Mouse (Mus musculus) embryonic fibroblast, embryonic 13.5 days (primary cell): ENCODE results near the gene Pef1. TPM values are rescaled to one million over a fixed set of nuclear protein-coding genes. Genes with fewer than 3 reads are reported as not detected.
A peak's percentile ranks its signal among the peaks of the same experiment; 100 is the strongest.

Source experiments
- H3K27ac ChIP-seq: 2 replicates; pipeline ENCODE4 v1.5.1; 2012; ENCODE audit warnings: low read length, control low read depth, inconsistent platforms; ENCODE audit not compliant: insufficient read depth
- H3K4me1 ChIP-seq: 2 replicates; pipeline ENCODE4 v1.6.1; 2011; ENCODE audit warnings: low read length; ENCODE audit not compliant: control insufficient read depth, insufficient read depth
- H3K4me3 ChIP-seq: 2 replicates; pipeline ENCODE4 v1.5.1; 2011; ENCODE audit warnings: mild to moderate bottlenecking, control low read depth, low read length; ENCODE audit not compliant: insufficient read depth
- CTCF ChIP-seq: IDR thresholded peaks from 2 replicates; pipeline ENCODE4 v1.5.1; 2011; ENCODE audit warnings: mild to moderate bottlenecking, control low read depth, low read length, moderate library complexity, borderline replicate concordance; ENCODE audit not compliant: insufficient read depth
- POLR2A ChIP-seq: IDR thresholded peaks from 2 replicates; pipeline ENCODE4 v1.6.1; 2011; ENCODE audit warnings: low read depth, mild to moderate bottlenecking, control low read depth, low read length, moderate library complexity
- polyA plus RNA-seq: library from polyadenylated mRNA; stranded (reverse); fragments of >200 nt; gene quantifications from 2 replicates; pipeline ENCODE4 v1.2.4, GENCODE M21; 2011; ENCODE audit warnings: low read depth; ENCODE audit not compliant: missing spikeins, insufficient read length

The Pef1 gene
- polyA plus RNA-seq, 1 experiment, result 38.1 TPM

GRCm38 (mm10) chr4:130095137-130095536 is 7.2 kb upstream of the Pef1 start:
- no peak for TF ChIP-seq CTCF
- no peak for TF ChIP-seq POLR2A
- peaks cover 4% of the 10 kb centered on the region; the same call in 1 of the 2 replicates for H3K4me1 ChIP-seq
- H3K27ac ChIP-seq, result no peak overlapping the region
- no peak overlapping the region for H3K4me3 ChIP-seq

GRCm38 (mm10) chr4:130101183-130101582 is 1.2 kb upstream of the Pef1 start:
- peaks cover 16% of the 10 kb centered on the region for H3K4me1 ChIP-seq
- no peak overlapping the region for H3K27ac ChIP-seq
- no peak overlapping the region for H3K4me3 ChIP-seq
- TF ChIP-seq POLR2A (no peak), CTCF (no peak)

- Histone ChIP-seq H3K4me1 (peaks cover 16% of the 10 kb centered on the region), H3K27ac (peak overlapping the region; percentile 22; the same call in 1 of the 2 replicates), H3K4me3 (no peak overlapping the region)
- TF ChIP-seq POLR2A (no peak), CTCF (no peak)
Observed at GRCm38 (mm10) chr4:130103632-130104031, 1.3 kb downstream of the Pef1 start.

GRCm38 (mm10) chr4:130104584-130104983 is 2.2 kb downstream of the Pef1 start:
- Histone ChIP-seq H3K27ac (peak overlapping the region; percentile 77), H3K4me3 (no peak overlapping the region), H3K4me1 (peaks cover 21% of the 10 kb centered on the region)
- no peak for TF ChIP-seq POLR2A

- peak overlapping the region; percentile 43 for H3K4me3 ChIP-seq
- H3K27ac ChIP-seq, result no peak overlapping the region
- peaks cover 25% of the 10 kb centered on the region for H3K4me1 ChIP-seq
- TF ChIP-seq POLR2A (peak; percentile 43), CTCF (no peak)
Observed at GRCm38 (mm10) chr4:130107065-130107443, 4.7 kb downstream of the Pef1 start.

GRCm38 (mm10) chr4:130107444-130108131 is 5.2 kb downstream of the Pef1 start:
- TF ChIP-seq CTCF, result no peak
- TF ChIP-seq POLR2A, result peak; percentile 35; the same call in 1 of the 2 replicates
- Histone ChIP-seq H3K4me1 (peaks cover 23% of the 10 kb centered on the region), H3K4me3 (peak overlapping the region; percentile 82), H3K27ac (peak overlapping the region; percentile 42)

- TF ChIP-seq POLR2A, result no peak
- no peak for TF ChIP-seq CTCF
- Histone ChIP-seq H3K4me3 (no peak overlapping the region), H3K4me1 (peaks cover 27% of the 10 kb centered on the region), H3K27ac (peak overlapping the region; percentile 79)
Observed at GRCm38 (mm10) chr4:130108929-130109328, 6.6 kb downstream of the Pef1 start.

- TF ChIP-seq POLR2A (no peak), CTCF (no peak)
- peak overlapping the region; percentile 79 for H3K27ac ChIP-seq
- peaks cover 26% of the 10 kb centered on the region for H3K4me1 ChIP-seq
- no peak overlapping the region for H3K4me3 ChIP-seq
Observed at GRCm38 (mm10) chr4:130109666-130110065, 7.3 kb downstream of the Pef1 start.

GRCm38 (mm10) chr4:130110091-130110490 is 7.7 kb downstream of the Pef1 start:
- Histone ChIP-seq H3K4me3 (no peak overlapping the region), H3K27ac (no peak overlapping the region), H3K4me1 (peaks cover 23% of the 10 kb centered on the region)
- TF ChIP-seq CTCF (no peak), POLR2A (no peak)

GRCm38 (mm10) chr4:130112299-130112698 is 9.9 kb downstream of the Pef1 start:
- H3K4me3 ChIP-seq, result no peak overlapping the region
- peaks cover 21% of the 10 kb centered on the region for H3K4me1 ChIP-seq
- H3K27ac ChIP-seq, result peak overlapping the region; percentile 50
- TF ChIP-seq CTCF, result no peak
- TF ChIP-seq POLR2A, result no peak

GRCm38 (mm10) chr4:130112732-130113131 is 10.4 kb downstream of the Pef1 start:
- Histone ChIP-seq H3K4me3 (no peak overlapping the region), H3K27ac (peak overlapping the region; percentile 38; the same call in 1 of the 2 replicates), H3K4me1 (peaks cover 21% of the 10 kb centered on the region)
- no peak for TF ChIP-seq POLR2A
- TF ChIP-seq CTCF, result no peak
